Mouse (Mus musculus): Measurements from ENCODE around the gene Hyal2. TPM values are rescaled to one million over a fixed set of nuclear protein-coding genes. Genes with fewer than 3 reads are reported as not detected.
A peak's percentile ranks its signal among the peaks of the same experiment; 100 is the strongest.

Gene Hyal2
- total and polyA plus RNA-seq, 3 experiments, result 31.3 to 32.0 TPM; not detected in 1

DNA sequence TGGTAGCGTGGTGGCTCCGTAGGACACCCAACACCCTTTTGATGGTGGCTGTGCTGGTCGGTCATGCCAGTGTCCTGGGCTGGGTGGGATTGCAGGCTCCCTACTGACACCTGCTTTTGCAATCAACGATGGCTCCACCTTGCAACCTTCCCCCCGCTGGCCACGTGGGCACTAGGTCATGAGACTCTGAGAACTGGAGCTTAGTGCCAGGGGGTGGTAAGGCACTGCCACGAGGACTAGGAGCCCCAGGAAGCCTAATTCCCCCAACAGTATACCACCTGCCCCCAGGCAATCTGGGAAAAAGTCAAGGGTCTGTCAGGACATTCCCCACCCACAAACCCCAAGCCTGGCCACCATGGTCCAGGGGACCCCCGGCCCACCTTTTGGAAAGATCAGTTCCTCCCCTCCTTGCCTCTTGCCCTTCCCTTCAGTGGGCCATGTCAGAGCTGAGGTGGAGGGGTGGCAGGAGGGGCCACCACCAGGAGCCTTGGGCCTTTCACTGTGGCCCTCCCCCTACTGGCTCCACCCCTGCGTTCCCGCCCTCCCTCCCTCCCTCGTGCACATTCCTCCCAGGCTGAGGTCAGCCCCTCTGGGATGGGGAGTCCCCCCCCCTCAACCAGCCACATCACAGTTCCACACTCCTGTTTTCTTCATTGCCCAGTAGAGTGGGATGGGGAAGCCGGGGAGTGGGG is 41.1 kb downstream of the Hyal2 start, which contains the start of gene Sema3b:
TSS of gene Sema3b (minus strand) at position 489 of the 692 bp plus-strand sequence.
- H3K27me3 ChIP-seq (ENCODE audit: control insufficient read depth in 1 of 2, insufficient read depth in 2 of 2, low read length in 2 of 2), result no peaks in the 10 kb centered on the region
- H3K9me3 ChIP-seq (replicated peaks; ENCODE audit: insufficient read depth, low read length), result no peaks in the 10 kb centered on the region
- no peak for DNase-seq (ENCODE audit: low read depth, low spot score)
- peaks cover 2% of the 10 kb centered on the region; the same call in 1 of the 2 replicates for H3K79me2 ChIP-seq (ENCODE audit: control insufficient read depth, insufficient read depth, low read length, poor library complexity)
- H3K4me1 ChIP-seq (ENCODE audit: control insufficient read depth in 1 of 2, insufficient read depth in 2 of 2, low read length in 2 of 2), result peaks cover 3 to 23% of the 10 kb centered on the region in 2 experiments; a peak in 3 of 4 replicates
- H3K36me3 ChIP-seq (ENCODE audit: control insufficient read depth in 1 of 2, insufficient read depth in 2 of 2, low read length in 2 of 2), result peaks cover 0 to 11% of the 10 kb centered on the region in 2 experiments; a peak in 2 of 4 replicates
- H3K9ac ChIP-seq (ENCODE audit: control insufficient read depth, low read depth, low read length, poor library complexity, severe bottlenecking), result no peak within 1 kb of the TSS
- H3K4me3 ChIP-seq (ENCODE audit: control insufficient read depth in 1 of 2, insufficient read depth in 1 of 2, low read depth in 2 of 2, low read length in 2 of 2), result no peak within 1 kb of the TSS
- TF ChIP-seq E2F4 (IDR thresholded peaks at IDR 0.05; ENCODE audit: borderline replicate concordance, low read depth, low read length) (no peak), KAT2A (conservative IDR thresholded peaks at IDR 0.05; ENCODE audit: low read depth, low read length) (no peak), NRF1 (IDR thresholded peaks at IDR 0.05; ENCODE audit: insufficient read depth, low read depth, low read length, poor library complexity, severe bottlenecking) (no peak), ZKSCAN1 (IDR thresholded peaks at IDR 0.05; ENCODE audit: low read depth, low read length) (no peak), GATA1 (IDR thresholded peaks at IDR 0.05; ENCODE audit: low read depth, low read length) (no peak), SMC3 (IDR thresholded peaks at IDR 0.05; ENCODE audit: low read depth, low read length) (no peak)
- H3K27ac ChIP-seq (ENCODE audit: control insufficient read depth, low read depth, low read length), result no peak within 1 kb of the TSS

DNA sequence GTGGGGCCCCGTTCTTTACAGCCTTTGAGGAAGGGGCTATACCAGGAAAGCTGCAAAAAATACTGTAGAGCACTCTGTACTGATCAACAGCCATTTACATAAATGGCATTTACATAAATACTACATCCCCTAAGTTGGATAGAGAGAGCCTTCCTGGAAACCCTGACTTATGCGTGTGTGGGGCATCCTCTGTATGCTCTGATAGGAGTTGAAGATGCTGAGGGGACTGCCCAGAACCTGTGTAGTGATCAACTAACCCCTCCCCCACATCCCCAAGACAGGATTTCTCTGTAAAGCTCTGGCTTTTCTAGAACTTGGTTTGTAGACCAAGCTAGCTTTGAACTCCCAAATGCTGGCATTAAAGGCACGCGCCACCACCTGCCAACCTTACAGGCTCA is 41.7 kb downstream of the Hyal2 start:
- no peak overlapping the region for H3K27ac ChIP-seq (ENCODE audit: control insufficient read depth, low read depth, low read length)
- H3K4me3 ChIP-seq (ENCODE audit: control insufficient read depth in 1 of 2, insufficient read depth in 1 of 2, low read depth in 2 of 2, low read length in 2 of 2), result no peak overlapping the region
- H3K9ac ChIP-seq (ENCODE audit: control insufficient read depth, low read depth, low read length, poor library complexity, severe bottlenecking), result no peak overlapping the region
- no peak for DNase-seq (ENCODE audit: low read depth, low spot score)
- peaks cover 2% of the 10 kb centered on the region; the same call in 1 of the 2 replicates for H3K79me2 ChIP-seq (ENCODE audit: control insufficient read depth, insufficient read depth, low read length, poor library complexity)
- H3K27me3 ChIP-seq (ENCODE audit: control insufficient read depth in 1 of 2, insufficient read depth in 2 of 2, low read length in 2 of 2), result no peaks in the 10 kb centered on the region
- H3K9me3 ChIP-seq (replicated peaks; ENCODE audit: insufficient read depth, low read length), result no peaks in the 10 kb centered on the region
- peaks cover 3 to 23% of the 10 kb centered on the region in 2 experiments; a peak in 3 of 4 replicates for H3K4me1 ChIP-seq (ENCODE audit: control insufficient read depth in 1 of 2, insufficient read depth in 2 of 2, low read length in 2 of 2)
- H3K36me3 ChIP-seq (ENCODE audit: control insufficient read depth in 1 of 2, insufficient read depth in 2 of 2, low read length in 2 of 2), result peaks cover 0 to 11% of the 10 kb centered on the region in 2 experiments; a peak in 2 of 4 replicates
- no peak for TF ChIP-seq UBTF (IDR thresholded peaks at IDR 0.05; ENCODE audit: borderline replicate concordance, insufficient read depth, low read depth, low read length)

DNA sequence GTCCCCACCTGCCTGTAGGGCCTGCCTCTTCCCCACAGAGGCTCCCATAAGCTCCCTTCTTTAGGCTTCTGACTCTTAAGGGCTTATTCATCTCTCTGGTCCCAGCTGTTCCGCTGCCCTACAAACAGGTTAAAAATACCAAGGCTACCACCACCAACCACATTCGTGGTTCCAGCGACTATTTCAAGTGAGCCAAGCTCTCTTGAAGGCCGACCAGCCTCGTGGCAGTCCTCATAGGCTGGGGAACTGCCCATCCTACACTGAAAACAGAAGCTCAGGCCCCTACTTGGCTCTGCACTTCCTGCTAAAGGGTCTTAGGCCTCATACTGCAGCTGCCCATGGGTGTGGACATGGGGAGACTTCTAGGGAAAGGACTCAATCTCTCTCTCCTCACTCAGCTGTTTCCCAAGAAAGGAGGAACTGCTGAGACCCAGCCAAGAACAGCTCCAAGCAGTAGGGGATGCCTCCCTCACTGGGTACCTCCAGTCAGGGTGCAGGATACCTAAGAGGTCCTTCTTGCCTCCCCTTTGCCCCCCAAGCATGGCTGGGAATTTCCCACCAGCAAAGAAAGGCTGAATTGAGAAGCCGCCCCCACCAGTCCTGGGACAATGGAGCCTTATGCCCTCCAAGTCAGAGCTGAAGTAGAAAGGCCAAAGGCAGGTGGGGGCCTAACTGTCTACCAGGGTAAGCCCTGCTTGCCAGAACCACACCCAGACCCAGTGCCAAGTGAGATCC is 43.9 kb downstream of the Hyal2 start:
- peak; percentile 34 for DNase-seq (ENCODE audit: low read depth, low spot score)
- H3K4me1 ChIP-seq (ENCODE audit: control insufficient read depth in 1 of 2, insufficient read depth in 2 of 2, low read length in 2 of 2), result peaks cover 3 to 23% of the 10 kb centered on the region in 2 experiments; a peak in 3 of 4 replicates
- H3K27me3 ChIP-seq (ENCODE audit: control insufficient read depth in 1 of 2, insufficient read depth in 2 of 2, low read length in 2 of 2), result no peaks in the 10 kb centered on the region
- peak overlapping the region; percentile 84 for H3K9ac ChIP-seq (ENCODE audit: control insufficient read depth, low read depth, low read length, poor library complexity, severe bottlenecking)
- H3K27ac ChIP-seq (ENCODE audit: control insufficient read depth, low read depth, low read length), result no peak overlapping the region
- peaks cover 2% of the 10 kb centered on the region; the same call in 1 of the 2 replicates for H3K79me2 ChIP-seq (ENCODE audit: control insufficient read depth, insufficient read depth, low read length, poor library complexity)
- TF ChIP-seq UBTF (IDR thresholded peaks at IDR 0.05; ENCODE audit: borderline replicate concordance, insufficient read depth, low read depth, low read length) (0 out of 2 replicates have a peak, but pooled peaks have one; percentile 1), TBP (IDR thresholded peaks at IDR 0.05; ENCODE audit: low read depth, low read length) (no peak)
- H3K4me3 ChIP-seq (ENCODE audit: control insufficient read depth in 1 of 2, insufficient read depth in 1 of 2, low read depth in 2 of 2, low read length in 2 of 2), result peak overlapping the region; percentile 65 to 85
- H3K9me3 ChIP-seq (replicated peaks; ENCODE audit: insufficient read depth, low read length), result no peaks in the 10 kb centered on the region
- peaks cover 0 to 11% of the 10 kb centered on the region in 2 experiments; a peak in 3 of 4 replicates for H3K36me3 ChIP-seq (ENCODE audit: control insufficient read depth in 1 of 2, insufficient read depth in 2 of 2, low read length in 2 of 2)

Data from MEL (cell line).